Mouse (Mus musculus) intestine, postnatal 0 days (tissue): ENCODE measurements at regions not wholly inside any gene's neighbourhood (a gene's known extent, or its start where the extent isn't known, plus 50 kb on each side); places are given as distances from the start of the nearest gene placed in this dataset.

ENCODE experiments used
- ATAC-seq: fragments of 200-750 bp; cut with Nextera tagmentation; 2 replicates; pipeline ENCODE4 v1.8.0; 2017; ENCODE audit warnings: mild to moderate bottlenecking, moderate TSS enrichment, moderate library complexity
- H3K27ac ChIP-seq: fragments of 300-500 bp; sonication (generic); 2 replicates; pipeline ENCODE4 v1.5.1; 2014; ENCODE audit warnings: mild to moderate bottlenecking, low read depth, low read length, moderate library complexity
- H3K27me3 ChIP-seq: fragments of 300-500 bp; sonication (generic); replicated peaks from 2 replicates; pipeline ENCODE4 v1.6.1; 2014; ENCODE audit warnings: low read length, mixed read lengths; ENCODE audit not compliant: control insufficient read depth, insufficient read depth
- H3K36me3 ChIP-seq: fragments of 300-500 bp; sonication (generic); 2 replicates; pipeline ENCODE4 v1.6.1; 2014; ENCODE audit warnings: mild to moderate bottlenecking, moderate library complexity; ENCODE audit not compliant: control insufficient read depth, insufficient read depth
- H3K4me1 ChIP-seq: fragments of 300-500 bp; sonication (generic); replicated peaks from 2 replicates; pipeline ENCODE4 v1.6.1; 2014; ENCODE audit warnings: antibody characterized with exemption, low read length, mixed read lengths; ENCODE audit not compliant: control insufficient read depth, insufficient read depth
- H3K4me2 ChIP-seq: fragments of 300-500 bp; sonication (generic); replicated peaks from 2 replicates; pipeline ENCODE4 v1.6.1; 2014; ENCODE audit warnings: low read depth, mild to moderate bottlenecking, moderate library complexity
- H3K4me3 ChIP-seq: fragments of 300-500 bp; sonication (generic); 2 replicates; pipeline ENCODE4 v1.5.1; 2014; ENCODE audit warnings: low read depth, low read length
- H3K9ac ChIP-seq: fragments of 300-500 bp; sonication (generic); 2 replicates; pipeline ENCODE4 v1.6.1; 2014; ENCODE audit warnings: mild to moderate bottlenecking, low read depth, low read length
- H3K9me3 ChIP-seq: fragments of 300-500 bp; sonication (generic); 2 replicates; pipeline ENCODE4 v1.6.1; 2016; ENCODE audit warnings: mixed run types; ENCODE audit not compliant: control insufficient read depth
- CTCF ChIP-seq: sonication (generic); IDR thresholded peaks from 2 replicates; pipeline ENCODE4 v1.5.1; 2016; ENCODE audit warnings: low read depth, mild to moderate bottlenecking, control low read depth, antibody characterized with exemption, moderate library complexity
- WGBS: fragments of 180-500 bp; shearing (Covaris S2); extraction: QIAGEN DNeasy Blood & Tissue Kit; methylation state at CpG from one replicate; pipeline ENCODE4 v1.1.7; 2014; 5-methylcytosine and 5-hydroxymethylcytosine counted together

DNA sequence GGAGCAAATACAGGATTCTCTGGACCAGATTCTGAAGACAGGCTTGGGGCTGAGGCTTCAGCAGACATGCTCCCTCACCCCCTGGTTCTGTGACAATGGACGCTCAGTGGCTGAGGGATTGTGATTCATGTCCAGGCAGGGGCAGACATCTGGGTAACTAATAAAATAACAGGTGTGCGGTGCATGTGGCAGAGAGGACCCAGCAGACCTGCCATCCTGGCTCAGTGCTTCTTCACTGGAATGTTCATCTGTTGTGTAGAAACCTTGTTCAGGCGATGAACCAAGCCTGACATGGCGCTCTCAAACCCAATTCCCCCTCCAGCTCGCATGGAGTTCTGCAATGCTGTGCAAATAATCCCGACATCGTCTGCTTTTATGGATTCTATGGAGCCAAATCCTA is 183.0 kb downstream of the Ackr3 start:
- H3K4me2 ChIP-seq: no peak overlapping the region
- H3K9ac ChIP-seq: no peak overlapping the region
- 84% methylated on average over 7 of the region's 7 CpGs for WGBS
- H3K9me3 ChIP-seq: no peaks in the 10 kb centered on the region
- no peaks in the 10 kb centered on the region for H3K4me1 ChIP-seq
- H3K27me3 ChIP-seq: no peaks in the 10 kb centered on the region
- H3K27ac ChIP-seq: no peak overlapping the region
- no peaks in the 10 kb centered on the region for H3K36me3 ChIP-seq
- ATAC-seq: no peak
- no peak overlapping the region for H3K4me3 ChIP-seq
- no peak for TF ChIP-seq CTCF

DNA sequence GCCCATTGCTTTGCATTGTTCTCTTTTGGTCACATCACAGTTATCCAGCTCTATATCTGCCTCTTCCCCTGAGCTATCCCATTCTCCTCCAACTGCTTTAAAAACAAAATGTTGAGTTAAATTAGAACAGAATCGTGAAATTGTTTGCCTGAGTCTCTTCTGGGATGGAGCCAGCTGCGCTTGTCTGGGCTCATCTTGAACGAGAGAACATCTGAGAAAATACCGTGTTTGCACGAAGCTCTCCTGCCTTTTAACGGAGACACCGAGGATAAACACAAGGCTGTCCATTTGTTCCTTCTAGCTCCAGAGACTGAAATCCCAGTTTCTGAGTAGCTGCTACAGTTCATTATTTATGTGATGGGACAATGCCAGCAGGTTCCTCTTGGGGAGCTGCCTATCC is 186.6 kb downstream of the Ackr3 start:
- Histone ChIP-seq H3K4me2 (no peak overlapping the region), H3K36me3 (no peaks in the 10 kb centered on the region), H3K4me3 (no peak overlapping the region), H3K27me3 (no peaks in the 10 kb centered on the region), H3K9me3 (no peaks in the 10 kb centered on the region), H3K27ac (no peak overlapping the region), H3K4me1 (no peaks in the 10 kb centered on the region), H3K9ac (no peak overlapping the region)
- 67% methylated on average over 7 of the region's 7 CpGs for WGBS
- TF ChIP-seq CTCF: no peak
- ATAC-seq: no peak

DNA sequence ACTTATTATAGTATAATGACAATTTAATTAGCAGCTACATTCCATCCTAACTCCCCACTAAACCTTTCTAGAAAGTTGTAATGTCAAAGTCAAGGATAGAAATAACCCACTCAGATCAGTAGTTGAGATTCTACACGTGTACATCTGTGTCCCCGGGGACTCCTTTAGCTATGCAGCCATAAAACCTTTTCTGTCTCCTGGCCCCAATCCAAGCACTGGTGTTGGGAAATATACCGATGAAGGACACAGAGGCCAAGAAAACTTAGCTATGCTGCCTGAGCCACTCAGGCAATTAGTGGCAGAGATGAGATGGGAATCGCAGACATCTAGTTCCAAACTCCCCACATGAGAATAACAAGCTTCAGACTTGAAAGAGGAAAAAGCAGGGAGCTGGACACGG is 190.1 kb downstream of the Ackr3 start:
- ATAC-seq: no peak
- no peak for TF ChIP-seq CTCF
- no peaks in the 10 kb centered on the region for H3K4me1 ChIP-seq
- no peak overlapping the region for H3K9ac ChIP-seq
- 54% methylated on average over 5 of the region's 5 CpGs for WGBS
- H3K4me2 ChIP-seq: no peak overlapping the region
- no peak overlapping the region for H3K4me3 ChIP-seq
- no peaks in the 10 kb centered on the region for H3K9me3 ChIP-seq
- H3K36me3 ChIP-seq: no peaks in the 10 kb centered on the region
- no peak overlapping the region for H3K27ac ChIP-seq
- H3K27me3 ChIP-seq: no peaks in the 10 kb centered on the region

DNA sequence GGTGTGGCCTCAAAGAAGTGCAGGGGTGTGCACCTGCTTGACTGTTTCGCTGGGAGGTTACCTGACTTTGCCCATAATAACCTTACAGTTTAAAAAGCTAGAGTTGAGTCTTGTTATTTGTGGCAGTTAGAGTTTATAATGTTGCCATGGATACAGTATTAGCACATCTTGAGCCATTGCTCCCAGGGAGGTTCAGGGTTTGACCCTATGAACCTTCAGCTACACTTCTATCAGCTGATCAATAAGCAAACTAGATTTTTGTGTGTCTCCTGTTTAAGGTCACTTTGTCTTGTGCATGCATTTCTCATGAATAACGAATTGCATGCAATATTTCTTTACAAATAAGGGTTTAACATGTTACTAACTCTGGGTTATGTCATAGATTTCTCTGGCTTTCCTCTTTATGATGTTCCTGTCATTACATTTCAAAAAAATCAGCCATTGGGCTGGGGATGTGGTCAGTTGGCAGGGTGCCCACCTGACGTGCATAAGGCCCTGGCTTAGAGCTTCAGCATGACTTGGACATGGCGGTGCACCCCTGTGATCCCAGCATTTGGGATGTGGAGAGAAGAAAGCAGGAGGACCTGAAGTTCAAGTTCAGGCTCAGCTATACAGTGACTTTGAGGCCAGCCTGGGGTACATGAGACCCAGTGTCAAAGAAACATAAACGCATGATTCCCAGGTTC is 191.7 kb downstream of the Ackr3 start:
- Histone ChIP-seq H3K9ac (no peak overlapping the region), H3K4me3 (no peak overlapping the region), H3K27me3 (no peaks in the 10 kb centered on the region), H3K4me2 (no peak overlapping the region), H3K4me1 (no peaks in the 10 kb centered on the region), H3K9me3 (no peaks in the 10 kb centered on the region), H3K27ac (no peak overlapping the region), H3K36me3 (no peaks in the 10 kb centered on the region)
- TF ChIP-seq CTCF: no peak
- WGBS: 67% methylated on average over 5 of the region's 5 CpGs
- ATAC-seq: no peak

DNA sequence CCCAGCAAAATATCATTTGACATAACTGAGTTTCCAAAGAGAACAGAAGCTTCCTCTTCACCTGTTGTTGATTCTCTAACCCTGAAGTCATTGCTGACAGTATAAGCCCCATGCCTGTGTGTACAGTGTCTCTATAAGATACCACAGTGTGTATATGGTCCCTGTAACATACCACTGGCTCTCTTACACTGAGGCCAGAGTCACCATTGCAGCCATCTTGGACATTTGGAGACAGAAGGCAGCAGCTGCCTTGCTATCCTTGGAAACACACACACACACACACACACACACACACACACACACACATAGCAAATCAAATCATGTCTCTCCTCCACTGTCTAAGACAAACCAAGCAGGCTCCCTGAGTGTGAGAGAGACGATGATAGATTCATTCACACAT is 192.9 kb downstream of the Ackr3 start:
- no peak overlapping the region for H3K4me2 ChIP-seq
- H3K9me3 ChIP-seq: no peaks in the 10 kb centered on the region
- WGBS: 88% methylated on average over 1 of the region's 1 CpGs
- TF ChIP-seq CTCF: no peak
- no peak overlapping the region for H3K9ac ChIP-seq
- no peak overlapping the region for H3K4me3 ChIP-seq
- no peak overlapping the region for H3K27ac ChIP-seq
- no peak for ATAC-seq
- no peaks in the 10 kb centered on the region for H3K4me1 ChIP-seq
- H3K27me3 ChIP-seq: no peaks in the 10 kb centered on the region
- H3K36me3 ChIP-seq: no peaks in the 10 kb centered on the region

DNA sequence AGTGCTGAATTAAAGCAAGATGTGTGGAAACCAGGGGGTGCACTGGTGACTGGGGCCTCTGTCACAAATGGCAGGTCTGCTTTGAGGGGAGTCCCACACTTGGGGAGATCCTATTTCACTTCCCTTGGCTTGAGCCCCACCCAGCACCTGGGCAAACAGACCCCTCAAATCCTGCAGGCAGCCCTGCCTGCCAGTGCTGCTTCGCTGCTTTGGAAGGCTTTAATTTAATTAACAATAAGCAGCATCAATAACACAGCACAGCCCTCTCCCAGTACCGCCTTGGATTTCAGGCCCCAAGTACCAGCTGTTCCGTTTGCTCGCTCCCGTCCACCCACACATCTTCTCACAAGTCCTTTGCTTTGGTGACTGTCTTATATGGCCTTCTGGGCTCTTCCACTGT is 193.6 kb downstream of the Ackr3 start:
- WGBS: 77% methylated on average over 5 of the region's 5 CpGs

DNA sequence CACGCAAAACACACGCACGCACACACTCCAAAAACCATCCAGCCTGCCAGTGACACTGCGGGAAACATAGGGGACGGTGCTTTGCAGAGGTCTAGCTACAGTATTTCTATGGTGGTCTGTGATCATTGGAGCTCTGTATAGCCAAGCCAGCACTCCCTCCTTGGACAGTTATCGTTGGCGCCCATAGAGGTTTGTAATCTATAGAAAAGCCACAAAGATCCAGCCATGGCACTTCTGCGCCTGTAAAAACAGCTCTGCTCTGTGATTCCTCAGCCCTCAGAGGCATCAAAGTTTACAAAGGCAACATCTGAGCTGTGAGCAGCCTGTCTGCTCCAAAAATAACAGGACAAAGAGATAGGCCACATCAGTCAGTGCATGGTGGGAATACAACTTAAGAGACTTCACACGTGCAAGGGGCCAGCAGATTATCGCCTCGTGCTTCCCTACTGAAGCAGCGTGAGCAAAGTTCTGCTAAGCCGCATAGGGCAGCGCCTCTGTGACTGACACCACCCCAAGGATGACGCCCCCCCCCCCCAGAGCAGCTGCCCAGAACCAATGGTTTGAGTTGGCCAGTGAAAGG is 194.7 kb downstream of the Ackr3 start:
- no peaks in the 10 kb centered on the region for H3K4me1 ChIP-seq
- ATAC-seq: no peak
- no peak overlapping the region for H3K27ac ChIP-seq
- H3K27me3 ChIP-seq: no peaks in the 10 kb centered on the region
- H3K4me3 ChIP-seq: no peak overlapping the region
- TF ChIP-seq CTCF: no peak
- no peaks in the 10 kb centered on the region for H3K36me3 ChIP-seq
- WGBS: 85% methylated on average over 15 of the region's 15 CpGs
- H3K9ac ChIP-seq: no peak overlapping the region
- no peaks in the 10 kb centered on the region for H3K9me3 ChIP-seq
- no peak overlapping the region for H3K4me2 ChIP-seq

More for the DNA sequence above, 193.6 kb downstream of the Ackr3 start:
- Histone ChIP-seq H3K4me1 (no peaks in the 10 kb centered on the region), H3K9ac (no peak overlapping the region), H3K27me3 (no peaks in the 10 kb centered on the region), H3K4me2 (no peak overlapping the region), H3K9me3 (no peaks in the 10 kb centered on the region), H3K4me3 (no peak overlapping the region), H3K36me3 (no peaks in the 10 kb centered on the region), H3K27ac (no peak overlapping the region)
- ATAC-seq: no peak
- TF ChIP-seq CTCF: no peak
